Mouse (Mus musculus): ENCODE measurements at regions not wholly inside any gene's neighbourhood (a gene's known extent, or its start where the extent isn't known, plus 50 kb on each side); places are given as distances from the start of the nearest gene placed in this dataset.

- DNase-seq = no peak
Measured at GRCm38 (mm10) chr8:35877581-35877980, 112.0 kb downstream of the Gm19410 start.

- no peak for DNase-seq
Measured at GRCm38 (mm10) chr8:35881810-35882209, 116.2 kb downstream of the Gm19410 start.

GRCm38 (mm10) chr8:35882638-35883455 is 117.3 kb downstream of the Gm19410 start:
- peak; percentile 54 for DNase-seq

- no peak for DNase-seq
Measured at GRCm38 (mm10) chr8:35883456-35883780, 117.8 kb downstream of the Gm19410 start.

GRCm38 (mm10) chr8:35884545-35884944 is 119.0 kb downstream of the Gm19410 start:
- DNase-seq = peak; percentile 14

GRCm38 (mm10) chr8:35890083-35890482 is 124.5 kb downstream of the Gm19410 start:
- DNase-seq = no peak

- DNase-seq = peak; percentile 45
Measured at GRCm38 (mm10) chr8:35891769-35892168, 126.2 kb downstream of the Gm19410 start.

GRCm38 (mm10) chr8:35898493-35898892 is 132.9 kb downstream of the Gm19410 start:
- no peak for DNase-seq

- no peak for DNase-seq
Measured at GRCm38 (mm10) chr8:35901490-35901889, 135.9 kb downstream of the Gm19410 start.

- DNase-seq = no peak
Measured at GRCm38 (mm10) chr8:35904711-35905450, 139.3 kb downstream of the Gm19410 start.

- no peak for DNase-seq
Measured at GRCm38 (mm10) chr8:35907998-35908397, 142.4 kb downstream of the Gm19410 start.

GRCm38 (mm10) chr8:35912264-35912663 is 146.7 kb downstream of the Gm19410 start:
- no peak for DNase-seq

- DNase-seq = no peak
Measured at GRCm38 (mm10) chr8:35915878-35916518, 150.4 kb downstream of the Gm19410 start.

GRCm38 (mm10) chr8:35917573-35917972 is 152.0 kb downstream of the Gm19410 start:
- no peak for DNase-seq

GRCm38 (mm10) chr8:35919451-35919850 is 153.9 kb downstream of the Gm19410 start:
- no peak for DNase-seq

GRCm38 (mm10) chr8:35919859-35920675 is 154.5 kb downstream of the Gm19410 start:
- DNase-seq = peak; percentile 52

GRCm38 (mm10) chr8:35924026-35924425 is 158.4 kb downstream of the Gm19410 start:
- no peak for DNase-seq

- DNase-seq = peak; percentile 66
Measured at GRCm38 (mm10) chr8:35927408-35927871, 161.8 kb downstream of the Gm19410 start.

GRCm38 (mm10) chr8:35930291-35930690 is 164.7 kb downstream of the Gm19410 start:
- DNase-seq = no peak

GRCm38 (mm10) chr8:35933186-35934114 is 167.9 kb downstream of the Gm19410 start:
- DNase-seq = no peak

GRCm38 (mm10) chr8:35934115-35934607 is 168.6 kb downstream of the Gm19410 start:
- no peak for DNase-seq

All from lung, postnatal 10 days (tissue).